Mouse (Mus musculus): ENCODE results near the gene 1700029I15Rik.

GRCm38 (mm10) chr2:92433578-92434374, 51.4 kb downstream of the 1700029I15Rik start, which contains the start of gene Cry2:
- TF ChIP-seq GATA1 (IDR thresholded peaks at IDR 0.05; ENCODE audit: low read length) (no peak), TAL1 (IDR thresholded peaks at IDR 0.05; ENCODE audit: low read length) (no peak)

All from erythroblast, embryonic 14.5 days (primary cell).